Mouse (Mus musculus) 416B (cell line): ENCODE measurements around the gene Fbn1.
"Not testable (repeated sequence)": the region's sequence is repeated elsewhere in the genome, so short reads cannot be mapped to it uniquely, and the experiment has no call there.

Source experiments
- DNase-seq: peaks from one replicate; pipeline ENCODE4 v3.0.0; 2011; ENCODE audit warnings: low read depth

Fbn1 gene

DNA sequence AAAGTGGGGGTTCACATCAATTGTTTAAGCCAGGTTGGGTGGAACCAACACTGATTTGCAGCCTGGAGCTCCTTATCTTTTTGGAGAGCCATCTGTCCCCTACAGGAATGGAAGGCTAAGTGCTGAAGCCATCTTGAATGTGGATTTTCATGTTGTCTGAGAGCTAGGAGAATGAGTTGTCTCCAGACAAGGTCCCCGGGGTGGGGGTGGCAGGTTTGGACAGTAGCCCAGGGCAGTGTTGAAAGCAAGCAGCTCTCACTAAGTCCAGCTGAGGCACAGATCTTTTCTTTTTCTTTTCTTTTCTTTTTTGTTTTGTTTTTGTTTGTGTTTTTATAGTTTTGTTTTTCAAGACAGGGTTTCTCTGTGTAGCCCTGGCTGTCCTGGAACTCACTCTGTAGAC is 216.7 kb downstream of the Fbn1 start:
- no peak for DNase-seq

DNA sequence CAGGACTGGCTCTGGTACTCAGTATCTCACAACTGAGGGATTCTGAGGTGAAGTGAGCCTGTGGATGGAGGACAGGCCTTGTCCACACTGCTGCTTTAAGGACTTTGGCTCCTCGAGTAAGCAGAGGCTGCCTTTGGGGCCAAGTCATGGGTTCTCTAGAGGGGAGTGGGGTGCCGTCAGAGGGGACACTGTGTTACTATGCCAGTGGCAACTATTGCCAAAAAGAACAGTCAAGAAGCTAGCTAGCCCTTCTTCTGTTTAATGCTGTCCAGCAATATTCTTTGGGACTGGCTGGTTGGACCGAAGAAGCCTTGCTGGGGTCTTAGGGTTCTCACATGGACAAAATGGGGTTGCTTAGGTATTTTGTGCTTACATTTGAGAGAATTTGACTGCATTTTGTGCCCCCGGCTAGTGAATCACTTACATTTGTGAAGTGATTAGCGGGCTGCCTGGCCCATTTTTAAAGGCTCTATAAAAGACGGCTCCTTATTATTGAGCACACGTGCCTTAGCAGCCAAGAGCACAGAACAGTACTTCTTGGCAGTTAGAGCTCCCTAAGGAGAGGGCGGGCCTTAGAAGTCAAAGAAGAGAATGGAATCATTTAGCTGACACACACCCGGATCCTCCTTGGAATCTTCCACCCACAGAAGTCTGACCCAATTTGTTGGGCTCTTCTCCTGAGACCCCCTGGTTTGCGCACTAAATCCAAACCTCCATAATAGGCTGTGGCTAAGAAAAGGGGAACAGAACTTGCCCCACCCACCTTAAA is 217.4 kb downstream of the Fbn1 start:
- DNase-seq: no peak

DNA sequence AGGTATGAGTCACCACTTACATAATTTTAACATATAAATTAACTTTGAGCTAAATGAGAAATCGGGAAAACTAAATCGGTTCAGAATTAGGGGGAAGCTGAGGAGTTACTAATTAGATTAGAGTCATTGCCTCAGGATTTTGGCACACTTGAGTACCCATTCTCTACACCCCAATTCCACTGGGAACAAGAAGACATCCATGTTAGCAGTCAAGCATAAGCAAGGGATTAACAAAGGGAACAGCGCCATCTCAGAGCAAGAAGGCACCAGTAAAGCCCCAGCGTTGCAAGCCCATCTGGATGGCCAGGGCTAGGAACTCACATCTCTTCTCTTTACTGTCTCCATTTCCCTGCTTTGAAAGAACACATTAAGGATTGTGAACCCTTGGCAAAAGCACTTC is 222.0 kb downstream of the Fbn1 start:
- no peak for DNase-seq

DNA sequence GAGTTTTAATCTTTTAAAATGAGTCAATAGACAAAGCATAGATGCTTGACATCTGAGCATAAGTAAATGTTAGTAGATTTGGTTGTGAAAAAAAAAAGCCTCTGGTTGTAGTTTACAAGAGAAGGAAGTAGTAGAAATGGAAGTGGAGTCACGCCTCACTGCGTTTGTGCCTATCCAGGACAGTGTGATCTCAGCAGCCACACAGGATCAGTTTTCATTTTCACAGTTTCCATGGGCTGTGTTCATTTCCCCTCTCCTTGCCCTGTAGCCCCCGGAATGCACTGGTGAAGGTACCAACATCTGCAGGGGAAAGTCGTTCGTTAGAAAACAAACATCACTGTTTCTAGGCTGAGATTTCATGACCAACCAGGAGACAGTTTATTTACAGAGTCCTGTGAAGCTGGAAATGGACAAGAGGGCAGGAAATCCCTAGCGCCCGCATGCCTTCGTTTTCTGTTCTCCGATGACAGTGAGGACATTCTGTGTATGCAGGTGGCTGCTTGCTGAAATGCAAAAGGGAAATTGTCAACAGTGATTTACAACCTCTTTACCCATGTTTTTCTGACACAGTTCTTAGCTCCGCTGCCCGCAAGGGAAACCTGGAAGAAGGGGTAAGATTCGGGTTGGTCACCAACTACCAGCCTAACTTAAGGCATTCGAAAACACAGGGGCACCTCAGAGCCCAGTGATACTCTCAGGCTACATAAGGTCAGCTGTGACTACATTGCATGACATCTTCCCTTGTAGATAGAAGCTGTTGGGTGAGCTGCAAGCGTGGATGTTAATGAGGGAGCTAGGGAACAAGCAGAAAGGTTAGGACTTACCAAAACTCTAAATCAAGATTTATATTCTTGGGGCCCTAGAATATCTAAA is 225.2 kb downstream of the Fbn1 start:
- no peak for DNase-seq

DNA sequence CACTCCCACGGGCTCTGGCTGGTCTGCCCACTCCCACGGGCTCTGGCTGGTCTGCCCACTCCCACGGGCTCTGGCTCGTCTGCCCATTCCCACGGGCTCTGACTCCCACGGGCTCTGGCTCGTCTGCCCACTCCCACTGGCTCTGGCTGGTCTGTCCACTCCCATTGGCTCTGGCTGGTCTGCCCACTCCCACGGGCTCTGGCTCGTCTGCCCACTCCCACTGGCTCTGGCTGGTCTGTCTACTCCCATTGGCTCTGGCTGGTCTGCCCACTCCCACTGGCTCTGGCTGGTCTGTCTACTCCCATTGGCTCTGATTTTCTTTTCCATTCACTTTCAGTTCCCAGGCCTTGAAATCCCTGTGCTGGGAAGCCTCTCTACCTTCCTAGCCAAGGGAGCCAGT is 227.8 kb downstream of the Fbn1 start:
- not testable (repeated sequence) for DNase-seq

DNA sequence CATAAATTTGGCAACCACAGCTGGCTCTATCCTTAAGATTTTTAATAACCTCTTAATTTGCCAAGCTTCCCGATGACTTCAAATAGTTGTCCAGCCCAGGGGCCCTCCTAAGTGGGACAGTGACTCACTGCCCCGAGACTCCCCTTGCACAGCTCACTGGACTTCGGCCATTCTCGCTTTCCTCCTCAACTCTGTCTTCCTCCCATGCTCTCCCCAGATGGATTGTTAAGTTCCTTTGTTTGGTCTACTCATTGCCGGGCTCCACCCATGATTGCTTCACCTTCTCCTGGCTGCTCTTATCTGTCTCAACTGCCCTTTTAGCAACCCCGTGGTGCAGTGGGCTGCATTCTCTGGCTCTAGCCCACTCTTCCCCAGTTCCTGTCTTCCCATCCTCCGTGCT is 229.3 kb downstream of the Fbn1 start:
- DNase-seq: peak; percentile 72

DNA sequence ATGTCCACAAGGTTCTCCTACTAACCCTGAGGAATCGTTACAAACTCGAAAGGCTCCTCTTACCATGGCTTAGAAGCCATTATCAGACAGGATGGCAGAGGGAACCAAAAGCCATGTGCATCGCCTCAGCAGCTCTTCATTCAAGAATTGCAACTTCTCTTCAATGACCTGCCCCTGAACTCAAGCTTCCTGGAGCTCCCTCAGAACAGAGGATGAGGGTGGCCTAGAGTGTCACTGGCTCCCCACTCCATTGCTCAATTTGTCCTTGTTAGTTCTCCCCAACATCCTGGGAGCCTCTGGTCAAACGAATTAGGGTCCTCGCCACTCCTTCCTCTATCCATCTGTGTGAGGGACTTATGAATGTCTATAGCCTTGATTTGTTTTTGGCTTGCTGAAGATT is 231.1 kb downstream of the Fbn1 start:
- DNase-seq: no peak

DNA sequence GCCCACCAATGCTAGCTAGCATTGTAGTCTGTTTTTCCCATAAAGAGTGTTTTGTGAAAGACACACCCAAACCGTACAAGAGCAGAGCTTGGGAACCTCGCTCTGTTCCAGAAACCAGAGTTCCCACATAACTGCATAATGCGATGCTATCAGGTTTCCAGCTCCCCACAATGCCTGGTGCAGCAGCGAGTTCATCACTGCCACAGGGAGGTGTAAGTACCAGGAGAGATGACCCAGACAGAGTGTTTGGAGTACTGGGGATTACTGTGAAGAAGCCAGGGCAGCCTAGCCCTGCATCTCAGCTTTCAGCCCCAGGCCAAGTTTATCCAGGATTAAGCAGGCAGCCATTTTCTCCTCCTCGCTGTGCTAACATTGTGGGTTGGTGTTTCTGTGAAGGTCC is 232.2 kb downstream of the Fbn1 start:
- no peak for DNase-seq

DNA sequence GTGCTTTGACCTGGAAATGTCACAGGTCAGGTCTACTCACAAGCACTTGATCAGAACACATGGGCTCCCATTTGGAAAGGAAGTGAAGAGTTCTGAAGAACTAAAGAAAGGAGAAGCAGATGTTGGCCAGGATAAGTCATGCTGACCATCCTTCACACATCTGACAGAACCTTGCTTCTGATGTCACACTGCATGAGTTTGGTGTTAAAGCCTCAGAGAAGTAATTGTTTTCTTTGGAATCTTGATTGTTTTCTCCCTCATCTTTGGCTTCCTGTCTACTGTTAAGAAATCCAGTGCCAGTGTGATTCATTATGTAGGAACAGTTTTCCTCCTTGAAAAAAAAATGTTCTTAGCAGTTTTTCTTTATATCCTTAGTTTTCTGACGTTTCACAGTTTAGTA is 238.9 kb downstream of the Fbn1 start:
- no peak for DNase-seq

DNA sequence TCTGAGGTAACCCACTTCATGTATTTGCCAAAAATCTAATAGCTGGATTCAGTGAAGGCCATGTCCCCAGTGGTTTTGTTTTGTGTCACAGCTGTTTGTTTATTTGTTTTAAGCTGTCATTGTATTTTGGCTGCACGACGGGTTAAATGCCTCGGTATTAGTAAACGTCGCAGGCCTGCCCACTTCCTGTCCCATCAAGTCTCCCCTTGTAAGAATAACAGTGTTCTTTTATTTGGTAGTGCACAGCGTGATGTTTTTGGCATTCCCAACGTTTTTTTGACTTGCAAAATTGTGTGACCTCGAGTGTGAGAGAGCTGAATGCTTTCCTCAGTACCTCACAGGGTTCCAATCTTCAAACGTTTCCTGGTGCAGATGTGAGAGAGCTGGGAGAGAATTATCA is 244.0 kb downstream of the Fbn1 start:
- DNase-seq: no peak

DNA sequence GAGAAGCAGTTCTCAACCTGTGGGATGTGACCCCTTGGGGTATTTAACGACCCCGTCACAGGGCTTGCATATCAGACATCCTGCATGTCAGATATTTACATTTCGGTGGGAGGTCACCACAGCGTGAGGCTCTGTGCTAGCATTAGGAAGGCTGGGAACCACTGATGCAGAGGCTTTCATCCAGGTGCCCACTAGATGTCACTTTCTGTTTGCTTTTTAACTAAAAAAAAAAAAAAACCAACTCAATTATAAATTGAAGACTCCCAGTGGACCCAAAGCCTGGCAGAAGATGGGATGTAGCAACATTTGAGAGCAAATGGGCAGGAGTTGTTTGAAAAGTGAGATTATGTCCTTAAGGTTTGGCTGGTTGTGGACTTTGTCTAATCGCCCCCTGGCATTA is 244.7 kb downstream of the Fbn1 start:
- peak; percentile 52 for DNase-seq

DNA sequence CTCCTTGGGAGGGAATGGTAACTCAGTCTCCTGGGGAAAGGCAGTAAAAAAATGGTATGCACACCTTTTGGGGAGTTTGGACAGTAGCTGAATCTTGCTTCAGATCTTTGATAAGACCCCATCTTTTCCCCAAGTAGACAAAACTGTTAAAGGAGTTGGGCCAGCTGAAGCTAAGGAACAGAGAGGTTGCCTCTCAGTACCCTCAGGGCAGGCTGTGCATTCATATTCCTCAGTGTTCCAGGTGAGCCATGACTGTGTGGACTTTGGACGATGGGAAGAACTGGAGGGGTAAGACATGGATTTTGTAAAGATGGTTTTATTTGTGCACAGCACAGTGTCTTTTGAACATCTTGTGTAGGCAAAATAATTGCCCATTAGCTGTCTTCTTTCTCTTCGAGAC is 247.5 kb downstream of the Fbn1 start:
- no peak for DNase-seq

DNA sequence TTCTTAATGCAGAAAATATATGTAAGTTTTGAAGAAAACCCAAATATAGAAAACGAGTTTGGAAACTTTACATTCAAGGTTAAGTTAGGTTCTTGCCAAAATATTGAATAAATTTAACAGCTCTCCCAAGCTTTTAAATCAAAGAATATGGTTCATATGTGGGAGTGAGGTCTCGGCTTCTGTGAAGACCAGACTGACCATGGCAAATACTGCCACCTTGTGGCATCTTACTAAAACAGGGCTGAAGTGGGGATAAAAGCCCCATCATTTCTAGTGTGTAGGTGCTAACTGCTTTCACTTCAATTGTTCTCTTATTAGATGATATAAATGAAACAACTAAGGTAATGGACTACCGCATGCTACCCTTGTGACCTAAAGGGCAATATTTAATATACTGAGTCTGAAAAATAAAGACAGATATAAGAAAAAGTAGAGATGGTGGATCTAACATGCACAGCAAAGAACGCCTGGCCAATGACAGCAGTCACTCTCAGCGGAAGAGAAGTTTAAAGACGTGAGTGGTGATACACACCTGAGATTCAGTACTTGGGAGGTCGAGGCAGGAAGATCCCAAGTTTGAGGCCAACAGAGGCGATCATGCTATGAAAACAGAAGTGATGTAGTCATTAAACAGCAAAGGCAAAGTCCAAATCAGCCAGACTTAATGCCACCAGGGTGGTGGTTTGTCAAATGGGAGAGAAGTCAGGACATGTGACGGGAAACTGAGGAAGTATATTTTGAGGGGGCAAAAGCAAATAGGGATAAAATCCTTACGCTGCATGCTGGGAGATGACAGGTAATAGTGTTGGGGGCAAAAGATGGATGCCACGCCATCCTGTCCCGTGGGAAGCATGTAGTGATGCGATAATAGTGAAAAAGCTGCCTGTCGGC is 248.3 kb downstream of the Fbn1 start:
- peak; percentile 73 for DNase-seq

DNA sequence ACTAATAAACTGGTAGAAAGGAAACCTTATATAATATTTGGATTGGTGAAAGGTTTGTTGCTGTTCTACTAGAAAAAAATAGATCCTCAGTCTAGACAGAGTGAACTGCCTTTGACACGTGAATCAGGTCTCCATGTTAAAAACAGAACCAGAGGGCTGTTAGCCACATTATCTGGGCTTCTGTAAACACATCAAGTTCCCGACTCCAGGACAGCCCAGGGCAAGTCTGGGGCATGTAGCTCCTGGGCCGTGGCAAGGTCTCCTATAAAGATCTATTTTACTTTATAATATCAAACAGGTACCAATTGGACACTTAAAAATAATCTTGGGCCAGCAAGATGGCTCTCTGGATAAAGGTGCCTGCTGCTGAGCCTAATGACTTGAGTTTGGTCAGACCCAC is 251.9 kb downstream of the Fbn1 start:
- DNase-seq: no peak

DNA sequence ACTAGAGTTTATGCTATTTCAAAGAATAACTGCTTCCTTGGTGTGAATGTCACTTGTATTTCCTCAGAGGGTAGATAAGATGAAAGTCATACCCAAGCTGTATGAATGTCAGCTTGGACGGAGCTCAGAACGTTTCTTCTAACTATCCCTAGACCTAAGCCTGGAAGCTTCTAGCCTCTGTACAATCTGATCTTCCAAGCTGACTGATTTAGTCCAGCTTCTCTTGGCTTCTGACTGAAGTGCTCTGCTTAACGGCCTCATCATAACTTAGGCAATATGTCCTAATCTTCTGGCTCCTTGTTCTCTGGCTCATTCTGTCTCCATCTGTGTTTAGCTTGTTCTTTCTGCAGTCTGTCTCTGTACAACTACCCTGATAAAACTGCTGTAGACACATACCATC is 253.2 kb downstream of the Fbn1 start:
- DNase-seq: no peak

DNA sequence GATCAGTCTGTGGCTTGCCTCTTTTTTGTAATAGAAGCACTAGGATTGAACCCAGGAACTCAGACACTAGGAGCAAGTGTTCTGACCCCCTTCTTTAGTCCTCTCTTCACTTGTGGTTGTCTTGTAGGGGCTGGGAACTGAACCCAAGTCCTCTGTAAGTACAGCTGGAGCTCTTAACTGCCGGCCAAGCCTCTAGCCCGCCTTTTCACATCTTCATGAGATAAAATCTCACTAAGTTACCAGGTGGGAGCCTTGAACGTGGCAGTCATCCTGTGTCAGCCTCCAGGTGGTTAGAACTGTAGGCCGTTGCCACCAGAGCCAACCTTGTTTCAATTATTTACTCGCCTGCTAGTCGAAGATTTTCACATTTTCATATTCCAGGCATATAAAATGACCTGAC is 254.1 kb downstream of the Fbn1 start:
- DNase-seq: no peak

DNA sequence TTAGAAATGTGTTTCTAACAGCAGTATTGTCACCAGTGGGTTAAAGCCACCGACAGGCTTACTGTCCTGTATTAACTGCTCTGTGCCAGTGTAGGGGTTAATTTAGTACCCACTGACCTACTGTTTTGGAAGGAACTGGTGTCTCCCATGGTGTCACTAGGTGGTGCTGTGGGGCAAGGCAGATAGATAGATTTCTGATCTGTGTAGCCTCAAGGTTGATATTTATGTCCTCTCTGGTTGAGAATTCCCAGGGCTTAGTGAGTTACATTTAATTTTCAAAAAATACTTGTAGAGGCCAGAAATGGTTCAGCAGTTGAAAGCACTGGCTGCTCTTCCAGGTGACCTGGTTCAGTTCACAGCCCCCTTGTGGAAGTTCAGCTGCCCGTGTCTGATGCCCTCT is 255.5 kb downstream of the Fbn1 start:
- peak; percentile 76 for DNase-seq

DNA sequence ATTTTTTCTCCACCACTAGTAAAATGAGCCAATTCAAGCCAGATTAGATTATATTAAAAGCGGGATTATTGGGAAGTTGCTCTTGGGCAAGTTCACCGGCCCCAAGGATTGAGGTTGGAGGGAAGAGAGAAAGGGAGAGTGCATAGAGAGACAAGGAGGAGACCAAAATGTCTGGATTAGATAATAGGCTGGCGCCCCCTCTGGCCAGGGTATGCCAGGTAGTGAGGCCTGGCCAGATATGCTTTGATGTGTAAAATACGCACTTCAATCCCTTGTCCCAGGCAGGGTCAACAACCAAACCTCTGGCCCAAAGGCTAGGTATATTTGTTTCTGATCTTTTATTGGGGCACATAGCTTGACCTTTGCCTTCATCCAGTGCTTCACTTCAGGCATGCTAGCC is 256.0 kb downstream of the Fbn1 start:
- DNase-seq: peak; percentile 43
